ENCODE assay signal across 8 mouse cellular contexts in the genomic region with DNA sequence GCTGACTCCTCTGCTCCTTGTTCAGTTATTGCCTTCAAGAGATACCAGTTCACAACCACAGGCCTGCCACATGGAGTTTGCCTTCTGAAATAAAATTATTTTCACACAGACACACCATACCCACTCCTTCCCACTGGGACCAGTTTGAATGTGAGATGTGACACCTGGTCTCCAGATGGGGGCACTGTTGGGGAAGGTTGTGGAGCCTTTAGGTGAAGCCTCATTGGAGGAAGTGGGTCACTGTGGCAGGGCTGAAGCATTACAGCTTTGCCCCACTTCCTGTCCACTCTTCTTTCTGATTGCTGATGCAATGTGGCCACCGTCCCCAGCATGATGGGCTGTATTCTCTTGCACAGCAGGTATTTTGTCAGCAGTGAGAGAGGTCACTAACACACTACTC.
DNase-seq lines count a peak whose midpoint lies in the region; ATAC-seq and TF ChIP-seq lines count a peak whose summit lies in the region.
"Had no signal": no experiment of that assay in that cellular context is flagged by ENCODE, and none has a peak within 500 bp of the region (broad histone marks: within the 10 kb centered on the region; RNA-seq: fewer than 3 reads in every experiment).

No protein-coding gene starts in this region.

- no peaks in the 10 kb centered on the region for H3K27me3 ChIP-seq in intestine, embryonic 16.5 days (replicated peaks; ENCODE audit: control insufficient read depth, insufficient read depth, low read length)
- H3K27me3 ChIP-seq in intestine, embryonic 15.5 days (replicated peaks) = no peaks in the 10 kb centered on the region
- H3K27me3 ChIP-seq: heart, embryonic 13.5 days had no signal

- 70% methylated on average over 1 of the region's 1 CpGs for WGBS in intestine, embryonic 16.5 days
- WGBS in intestine, embryonic 15.5 days = 71% methylated on average over 1 of the region's 1 CpGs
- WGBS in bone marrow, adult 2 months = 14% methylated on average over 1 of the region's 1 CpGs

- no peak overlapping the region for H3K4me3 ChIP-seq in intestine, embryonic 16.5 days (ENCODE audit: low read length)
- no peak overlapping the region for H3K4me3 ChIP-seq in intestine, embryonic 15.5 days (replicated peaks)
- H3K4me3 ChIP-seq in bone marrow, adult 2 months (replicated peaks; ENCODE audit: control insufficient read depth, low read depth, low read length) = no peak overlapping the region
- H3K4me3 ChIP-seq: heart, embryonic 13.5 days had no signal

- no peak overlapping the region for H3K27ac ChIP-seq in intestine, embryonic 16.5 days (ENCODE audit: low read length)
- H3K27ac ChIP-seq in intestine, embryonic 15.5 days = no peak overlapping the region
- H3K27ac ChIP-seq in bone marrow, adult 2 months (ENCODE audit: control insufficient read depth, insufficient read depth, low read depth, low read length, poor library complexity) = no peak overlapping the region
- H3K27ac ChIP-seq: heart, embryonic 13.5 days had no signal

- ATAC-seq in intestine, embryonic 16.5 days = peak; percentile 58; the same call in 1 of the 2 replicates
- no peak for ATAC-seq in intestine, embryonic 15.5 days
- peak; percentile 100 for ATAC-seq in megakaryocyte progenitor cell, adult 5-6 weeks (replicated peaks; ENCODE audit: poor library complexity)

- H3K4me2 ChIP-seq in intestine, embryonic 16.5 days (ENCODE audit: low read depth, low read length) = no peak overlapping the region
- H3K4me2 ChIP-seq in intestine, embryonic 15.5 days (replicated peaks) = no peak overlapping the region
- H3K4me2 ChIP-seq: heart, embryonic 13.5 days had no signal

- TF ChIP-seq CTCF in bone marrow, adult 2 months (IDR thresholded peaks at IDR 0.05; ENCODE audit: control insufficient read depth, insufficient read depth, low read length) = peak; percentile 39; the same call in 1 of the 2 replicates

- H3K9ac ChIP-seq in intestine, embryonic 16.5 days (ENCODE audit: low read depth, low read length) = no peak overlapping the region
- H3K9ac ChIP-seq in intestine, embryonic 15.5 days = no peak overlapping the region
- H3K9ac ChIP-seq: heart, embryonic 13.5 days had no signal

- peak; percentile 63 for DNase-seq in NIH3T3 (ENCODE audit: low read depth)
- no peak for DNase-seq in urinary bladder, postnatal 10 days (ENCODE audit: low spot score)
- DNase-seq in spleen, postnatal 14 days (ENCODE audit: low spot score in 2 of 2) = no peak

- TF ChIP-seq POLR2A in bone marrow, adult 2 months (IDR thresholded peaks at IDR 0.05; ENCODE audit: borderline replicate concordance, control insufficient read depth, low read depth, low read length) = no peak

- H3K9me3 ChIP-seq in intestine, embryonic 16.5 days (ENCODE audit: control insufficient read depth, low read length) = no peaks in the 10 kb centered on the region
- H3K9me3 ChIP-seq in intestine, embryonic 15.5 days = no peaks in the 10 kb centered on the region
- H3K9me3 ChIP-seq: heart, embryonic 13.5 days had no signal

- H3K36me3 ChIP-seq in intestine, embryonic 16.5 days (ENCODE audit: control insufficient read depth, insufficient read depth, low read length) = no peaks in the 10 kb centered on the region
- no peaks in the 10 kb centered on the region for H3K36me3 ChIP-seq in intestine, embryonic 15.5 days

- peaks cover 5% of the 10 kb centered on the region; the same call in 1 of the 2 replicates for H3K4me1 ChIP-seq in intestine, embryonic 16.5 days (ENCODE audit: control insufficient read depth, insufficient read depth, low read length)
- no peaks in the 10 kb centered on the region for H3K4me1 ChIP-seq in intestine, embryonic 15.5 days (replicated peaks)
- H3K4me1 ChIP-seq in bone marrow, adult 2 months (ENCODE audit: control insufficient read depth, insufficient read depth, low read length) = no peaks in the 10 kb centered on the region; the same call in 1 of the 2 replicates
- H3K4me1 ChIP-seq: heart, embryonic 13.5 days had no signal
